Mouse (Mus musculus) activated CD4-positive, CD25-positive, alpha-beta regulatory T cell, adult 4 months (primary cell): ENCODE results near the gene Klhl25. TPM values are rescaled to one million over a fixed set of nuclear protein-coding genes. Genes with fewer than 3 reads are reported as not detected.
"Not testable (repeated sequence)": the region's sequence is repeated elsewhere in the genome, so short reads cannot be mapped to it uniquely, and the experiment has no call there.

Experiments
- ATAC-seq: one replicate; pipeline ENCODE4 v1.8.0; 2017
- polyA plus RNA-seq, 2 experiments: library from polyadenylated mRNA; unstranded; fragments of 100-300 nt; shearing (Covaris generic); gene quantifications; one replicate each; pipeline ENCODE4 v1.2.1; 2017

Gene Klhl25
- polyA plus RNA-seq, 2 experiments from 2014 or later, result 10.6 to 18.5 TPM

- peak; percentile 38 for ATAC-seq
These were observed 31.3 kb downstream of the Klhl25 start for GRCm38 (mm10) chr7:75879436-75879835.

DNA sequence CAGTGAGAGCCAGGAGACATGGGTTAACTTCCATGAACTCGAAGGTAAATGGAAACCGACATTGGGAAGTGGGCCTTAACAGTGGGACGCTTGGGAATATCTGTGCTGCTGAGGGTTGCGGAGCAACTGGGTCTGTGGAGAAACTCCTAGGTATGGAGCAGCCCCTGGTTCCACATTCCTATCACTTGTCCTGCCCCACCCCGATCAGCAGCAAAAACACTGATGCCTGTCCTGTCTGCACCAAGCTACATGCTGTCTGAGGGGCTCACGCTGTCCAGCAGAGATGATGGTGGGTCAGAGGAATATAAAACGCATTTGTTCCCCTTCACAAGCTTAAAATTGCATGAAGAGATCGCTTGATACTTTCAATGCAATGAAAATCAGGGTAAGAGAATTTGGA, 32.1 kb downstream of the Klhl25 start:
- ATAC-seq, result no peak

GRCm38 (mm10) chr7:75880650-75881049, 32.5 kb downstream of the Klhl25 start:
- peak; percentile 59 for ATAC-seq

GRCm38 (mm10) chr7:75881376-75881775, 33.3 kb downstream of the Klhl25 start:
- peak; percentile 82 for ATAC-seq

DNA sequence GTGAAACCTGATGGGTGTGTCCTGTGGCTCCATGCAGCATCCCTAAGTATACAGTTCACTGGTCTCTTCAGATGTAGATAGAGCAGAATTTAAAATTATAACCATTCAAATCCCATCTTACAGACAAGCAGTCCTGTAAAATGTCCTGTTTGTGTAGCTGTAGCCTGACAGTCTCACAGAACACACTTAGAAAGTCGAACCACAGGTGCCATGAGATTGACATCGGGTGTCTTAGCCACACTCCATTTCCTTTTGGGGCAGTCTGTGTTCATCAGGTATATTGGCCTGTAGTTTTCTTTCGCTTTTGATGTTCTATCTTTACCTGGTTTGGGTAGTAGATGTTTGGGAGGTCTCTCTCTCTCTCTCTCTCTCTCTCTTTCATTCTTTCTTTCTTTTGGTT, 33.7 kb downstream of the Klhl25 start:
- peak; percentile 34 for ATAC-seq

DNA sequence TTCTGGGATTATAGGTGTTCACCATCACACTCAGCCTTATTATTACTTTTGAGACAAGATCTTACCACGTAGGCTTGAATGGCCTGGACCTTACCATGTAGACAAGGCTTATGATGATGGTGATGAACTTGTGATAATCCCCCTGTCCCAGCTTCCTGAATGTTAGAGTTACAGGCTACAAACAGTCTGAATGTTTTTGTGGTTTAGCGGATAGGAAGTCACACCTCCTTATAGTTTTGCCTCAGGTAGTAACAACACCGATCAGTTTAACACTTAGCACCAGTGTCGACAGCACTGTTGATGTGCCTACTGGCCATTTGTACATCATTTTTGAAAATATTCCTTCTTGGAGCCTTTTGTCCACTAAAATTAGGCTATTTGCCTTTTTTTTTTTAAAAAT, 43.4 kb downstream of the Klhl25 start:
- ATAC-seq, result no peak

DNA sequence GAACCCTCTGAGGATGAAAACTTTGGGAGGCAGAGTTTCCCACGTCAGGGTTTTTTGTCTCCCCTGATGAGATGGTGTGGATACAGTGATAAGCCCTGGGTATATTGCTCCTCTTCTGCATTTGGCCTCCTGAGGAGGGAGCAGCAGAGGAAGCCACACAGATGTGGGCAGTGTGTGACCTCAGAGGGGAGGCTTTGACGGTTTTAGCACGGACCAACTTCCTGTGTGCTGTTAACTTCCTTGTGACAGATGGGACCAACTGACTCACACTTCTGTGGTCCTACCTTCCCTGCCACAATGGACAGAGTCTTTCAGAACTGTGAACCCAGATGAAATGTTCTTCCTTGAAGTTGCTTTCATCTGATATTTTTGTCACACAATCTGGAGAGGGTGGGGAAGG, 44.6 kb downstream of the Klhl25 start:
- peak; percentile 57 for ATAC-seq

DNA sequence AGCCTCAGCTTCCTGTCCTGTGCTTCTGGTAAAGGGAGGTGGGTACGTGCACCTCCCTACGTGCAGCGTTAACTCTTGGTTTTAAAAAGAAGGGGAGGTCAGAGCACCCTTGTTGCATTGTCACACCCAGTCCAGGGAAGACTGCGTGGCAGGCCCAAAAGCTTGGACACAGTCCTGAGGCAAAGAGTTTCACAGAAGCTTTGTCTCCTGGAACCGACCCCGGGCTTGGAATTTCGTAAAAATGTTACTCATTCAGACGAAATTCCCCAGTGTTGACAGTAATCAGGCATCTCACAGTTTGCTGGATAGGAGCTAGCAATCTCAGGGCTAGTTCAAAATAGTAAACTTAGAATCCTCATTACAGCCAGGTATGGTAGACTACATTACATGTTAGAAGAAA, 45.6 kb downstream of the Klhl25 start:
- no peak for ATAC-seq

DNA sequence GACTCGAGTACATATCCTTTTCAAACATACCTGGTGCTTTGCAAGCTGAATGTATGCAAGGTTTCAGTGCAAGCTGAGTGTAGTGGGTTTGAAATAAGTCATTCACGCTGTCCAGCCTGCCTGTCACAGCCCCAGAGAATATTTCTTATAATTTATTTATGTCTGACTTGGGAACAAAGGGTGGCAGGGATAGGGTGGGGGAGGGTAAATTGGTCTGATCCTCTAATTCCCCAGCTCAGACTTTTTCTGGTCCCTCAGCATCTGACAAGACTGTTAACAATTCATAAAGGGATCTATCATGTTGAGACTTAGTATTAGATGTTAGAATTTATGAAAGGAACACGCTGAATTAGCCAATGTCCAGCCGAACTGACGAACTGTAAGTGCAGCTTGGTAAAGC, 48.9 kb downstream of the Klhl25 start:
- ATAC-seq, result no peak

DNA sequence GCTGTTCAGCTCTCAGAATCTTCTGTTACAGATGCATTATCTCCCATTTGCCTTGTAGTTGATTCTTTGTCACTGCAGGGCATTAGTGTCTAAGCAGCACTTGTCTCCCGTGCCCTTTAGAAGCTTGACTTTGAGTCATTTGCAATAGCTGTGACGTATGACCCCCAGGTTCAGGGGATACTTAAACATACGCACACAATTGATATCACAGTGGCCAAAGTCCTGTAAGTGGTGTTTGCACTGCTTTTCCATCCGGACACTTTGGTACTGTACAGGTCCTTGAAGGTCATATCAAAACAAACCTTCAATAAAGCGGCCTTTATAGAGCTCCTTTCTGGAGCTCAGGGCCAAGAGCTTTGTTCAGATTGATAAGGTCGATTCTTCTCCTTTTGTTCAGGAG, 51.0 kb downstream of the Klhl25 start:
- no peak for ATAC-seq

DNA sequence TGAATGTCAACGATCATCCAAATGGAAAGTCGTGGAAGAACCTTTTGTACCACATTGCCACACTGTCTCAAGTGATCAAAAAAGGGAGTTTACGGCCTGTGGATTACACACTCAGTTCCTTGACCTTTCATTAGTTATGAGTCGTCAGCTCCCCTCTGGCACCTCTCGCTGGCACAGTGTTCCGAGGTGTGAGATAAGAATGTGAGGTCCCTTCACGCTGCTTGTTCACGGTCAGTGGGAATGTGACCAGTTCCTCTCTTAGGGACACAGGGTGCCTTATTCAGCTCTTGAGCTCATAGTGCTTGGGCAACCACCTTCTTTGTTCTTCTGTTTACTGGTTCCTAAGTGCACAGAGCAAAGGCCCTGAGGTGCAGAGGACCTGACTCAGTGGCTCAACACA, 51.4 kb downstream of the Klhl25 start:
- ATAC-seq, result no peak

DNA sequence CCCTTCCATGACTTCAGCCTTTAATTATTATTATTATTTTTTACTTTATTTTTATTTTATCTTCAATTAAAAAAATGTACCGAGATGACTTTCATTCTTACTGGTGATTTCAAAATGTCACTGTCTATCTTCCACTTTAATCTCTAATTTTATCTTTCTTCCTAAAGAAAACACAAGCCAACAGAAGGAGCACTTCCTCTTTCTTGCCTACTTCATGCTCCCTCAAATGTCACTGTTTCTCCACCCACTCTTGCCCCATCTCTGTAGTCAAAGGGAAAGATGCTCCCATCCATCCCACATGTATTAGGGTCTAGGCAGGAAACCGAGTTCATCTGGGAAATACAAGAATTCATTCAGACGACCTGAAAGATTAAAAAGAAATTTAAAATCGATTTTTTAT, 51.8 kb downstream of the Klhl25 start:
- no peak for ATAC-seq

- no peak for ATAC-seq
These were observed 57.0 kb downstream of the Klhl25 start for GRCm38 (mm10) chr7:75905145-75905544.

DNA sequence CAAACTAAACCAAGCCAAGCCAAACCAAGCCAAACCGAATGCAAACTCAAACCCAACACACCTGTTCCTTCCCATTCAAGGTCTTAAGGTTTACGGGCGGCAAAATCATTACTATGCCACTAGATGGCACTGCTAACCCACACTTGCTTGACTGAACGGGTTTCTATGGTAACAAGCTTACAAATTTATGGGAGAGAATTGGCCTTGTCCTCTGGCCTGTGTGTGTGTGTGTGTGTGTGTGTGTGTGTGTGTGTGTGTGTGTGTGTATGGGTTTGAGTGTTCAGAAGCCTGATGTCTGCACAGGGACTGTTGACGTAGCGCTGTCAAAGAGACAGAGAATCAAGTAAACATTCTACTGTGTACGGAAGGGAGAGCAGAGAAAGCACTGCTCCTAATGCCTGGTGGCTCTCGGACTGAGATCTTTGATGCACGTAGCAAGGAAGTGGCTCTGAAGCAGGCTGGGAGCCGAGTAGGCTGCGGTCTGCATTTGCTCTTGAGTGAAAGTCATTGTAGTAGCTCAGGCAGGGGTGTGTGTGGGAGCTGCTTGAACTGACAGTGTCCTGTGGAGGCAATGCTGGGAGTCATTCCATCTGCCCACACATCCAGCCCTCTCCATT, 62.0 kb downstream of the Klhl25 start:
- ATAC-seq, result peak; percentile 89

DNA sequence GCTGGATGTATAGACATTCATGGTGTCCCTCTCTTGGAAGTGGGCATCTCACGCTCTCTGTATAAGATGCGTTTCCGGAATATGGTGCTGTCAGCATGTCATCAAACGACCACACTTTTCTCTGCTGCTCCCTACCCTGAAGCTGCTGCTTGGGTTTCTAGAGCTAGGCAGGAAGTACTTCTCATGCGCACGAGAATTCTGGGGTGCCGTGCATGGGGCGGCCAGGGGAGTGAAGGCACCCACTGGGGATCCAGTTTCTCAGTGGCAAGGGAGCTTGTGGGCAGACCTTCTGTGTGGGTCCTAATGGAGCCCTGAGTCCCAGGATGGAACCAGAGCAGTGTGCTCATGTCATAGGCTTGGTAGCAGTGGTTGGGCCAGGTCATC, 62.5 kb downstream of the Klhl25 start:
- ATAC-seq, result peak; percentile 38

- ATAC-seq, result peak; percentile 16
These were observed 65.8 kb downstream of the Klhl25 start for GRCm38 (mm10) chr7:75913952-75914351.

GRCm38 (mm10) chr7:75915550-75915949, 67.4 kb downstream of the Klhl25 start:
- ATAC-seq, result peak; percentile 66

GRCm38 (mm10) chr7:75917662-75918061, 69.6 kb downstream of the Klhl25 start:
- ATAC-seq, result no peak

DNA sequence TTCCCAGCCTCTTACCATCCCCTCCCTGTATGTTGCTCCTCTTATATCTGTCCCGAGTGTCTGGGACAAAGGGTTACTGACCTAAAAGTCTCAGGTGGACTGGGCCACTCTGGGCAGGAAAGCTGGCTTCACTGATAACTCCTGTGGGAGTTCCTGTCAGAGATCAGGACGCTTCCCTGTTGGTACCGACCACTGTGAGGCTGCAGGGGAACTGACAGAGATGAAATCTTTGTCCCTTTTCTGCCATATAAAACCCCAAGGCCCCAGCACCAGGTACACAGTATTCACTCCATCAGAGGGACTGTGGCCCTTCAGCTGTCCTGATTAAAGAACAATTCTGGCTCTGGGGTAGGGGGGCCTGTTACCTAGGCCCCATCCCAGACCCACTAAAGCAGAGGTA, 71.6 kb downstream of the Klhl25 start:
- ATAC-seq, result not testable (repeated sequence)
